ENCODE assay signal across 12 mouse cellular contexts in genomic region chr2:6378590-6379205, GRCm38 (mm10). TPM values are rescaled to one million over a fixed set of nuclear protein-coding genes. Genes with fewer than 3 reads are reported as not detected.
A peak's percentile ranks its signal among the peaks of the same experiment; 100 is the strongest.
DNase-seq lines count a peak whose midpoint lies in the region; ATAC-seq and TF ChIP-seq lines count a peak whose summit lies in the region.
"Had no signal": no experiment of that assay in that cellular context is flagged by ENCODE, and none has a peak within 500 bp of the region (broad histone marks: within the 10 kb centered on the region; RNA-seq: fewer than 3 reads in every experiment).

No protein-coding gene starts in this region.

- H3K9ac ChIP-seq in kidney, embryonic 15.5 days: no peak overlapping the region
- no peak overlapping the region for H3K9ac ChIP-seq in liver, embryonic 11.5 days (ENCODE audit: low read depth, low read length)
- no peak overlapping the region for H3K9ac ChIP-seq in stomach, embryonic 14.5 days (replicated peaks; ENCODE audit: low read depth, low read length)
- H3K9ac ChIP-seq: hindbrain, embryonic 14.5 days had no signal

- intact Hi-C loops in gastrocnemius, postnatal 36 days (cut with DNase I): no loop called here
- intact Hi-C loops in heart, postnatal 14 days (cut with DNase I): no loop called here

- no peaks in the 10 kb centered on the region for H3K9me3 ChIP-seq in kidney, embryonic 15.5 days (replicated peaks)
- no peaks in the 10 kb centered on the region for H3K9me3 ChIP-seq in liver, embryonic 11.5 days (ENCODE audit: control insufficient read depth, low read length)
- H3K9me3 ChIP-seq in stomach, embryonic 14.5 days (ENCODE audit: control insufficient read depth, low read depth, low read length): no peaks in the 10 kb centered on the region

- 0 out of 2 replicates have a peak overlapping the region, but pooled peaks have one; percentile 4 for H3K27ac ChIP-seq in kidney, embryonic 15.5 days
- H3K27ac ChIP-seq in liver, embryonic 11.5 days (ENCODE audit: low read depth, low read length): no peak overlapping the region
- H3K27ac ChIP-seq in stomach, embryonic 14.5 days (ENCODE audit: low read length): peak overlapping the region; percentile 52; the same call in 1 of the 2 replicates
- no peak overlapping the region for H3K27ac ChIP-seq in layer of hippocampus, adult 2 months
- H3K27ac ChIP-seq: hindbrain, embryonic 14.5 days had no signal

- H3K4me3 ChIP-seq in kidney, embryonic 15.5 days (replicated peaks): no peak overlapping the region
- H3K4me3 ChIP-seq in liver, embryonic 11.5 days (ENCODE audit: low read depth, low read length): no peak overlapping the region
- no peak overlapping the region for H3K4me3 ChIP-seq in stomach, embryonic 14.5 days (ENCODE audit: low read depth, low read length)
- H3K4me3 ChIP-seq in layer of hippocampus, adult 2 months: no peak overlapping the region

- 61% methylated on average over 8 of the region's 8 CpGs for WGBS in kidney, embryonic 15.5 days
- 52% methylated on average over 8 of the region's 8 CpGs for WGBS in liver, embryonic 11.5 days
- 49% methylated on average over 8 of the region's 8 CpGs for WGBS in stomach, embryonic 14.5 days

- DNase-seq in kidney, postnatal 10 days: no peak
- peak; percentile 56 for DNase-seq in adipocyte (ENCODE audit: low spot score)
- DNase-seq in liver, embryonic 11.5 days (ENCODE audit: low spot score): no peak
- DNase-seq in gastrocnemius, postnatal 36 days: no peak
- no peak for DNase-seq in heart, postnatal 14 days
- no peak for DNase-seq in layer of hippocampus, adult 2 months (ENCODE audit: low spot score in 2 of 2)
- DNase-seq: cerebellum, adult 2 months had no signal

- H3K4me2 ChIP-seq in kidney, embryonic 15.5 days: no peak overlapping the region
- peak overlapping the region; percentile 27; the same call in 1 of the 2 replicates for H3K4me2 ChIP-seq in liver, embryonic 11.5 days
- no peak overlapping the region for H3K4me2 ChIP-seq in stomach, embryonic 14.5 days (replicated peaks; ENCODE audit: low read depth, low read length)
- H3K4me2 ChIP-seq: hindbrain, embryonic 14.5 days had no signal

- no peaks in the 10 kb centered on the region for H3K27me3 ChIP-seq in kidney, embryonic 15.5 days
- H3K27me3 ChIP-seq in liver, embryonic 11.5 days (replicated peaks; ENCODE audit: control insufficient read depth, insufficient read depth, low read length): no peaks in the 10 kb centered on the region
- no peaks in the 10 kb centered on the region for H3K27me3 ChIP-seq in stomach, embryonic 14.5 days (ENCODE audit: control insufficient read depth, insufficient read depth, low read length)
- H3K27me3 ChIP-seq: Patski had no signal

- no peak for TF ChIP-seq CTCF in layer of hippocampus, adult 2 months (conservative IDR thresholded peaks at IDR 0.05)

- no peak for ATAC-seq in kidney, embryonic 15.5 days (replicated peaks; ENCODE audit: low FRiP score)
- peak; percentile 87 for ATAC-seq in liver, embryonic 11.5 days (replicated peaks; ENCODE audit: low FRiP score)
- peak; percentile 83; the same call in 1 of the 2 replicates for ATAC-seq in stomach, embryonic 14.5 days (ENCODE audit: insufficient number of reproducible peaks, insufficient read depth, low FRiP score, low read depth)
- ATAC-seq: forebrain, embryonic 16.5 days had no signal

- H3K4me1 ChIP-seq in kidney, embryonic 15.5 days: peaks cover 51% of the 10 kb centered on the region
- H3K4me1 ChIP-seq in liver, embryonic 11.5 days (replicated peaks; ENCODE audit: control insufficient read depth, insufficient read depth, low read length): peaks cover 17% of the 10 kb centered on the region
- H3K4me1 ChIP-seq in stomach, embryonic 14.5 days (ENCODE audit: control insufficient read depth, insufficient read depth, low read length): peaks cover 27% of the 10 kb centered on the region

- no peaks in the 10 kb centered on the region for H3K36me3 ChIP-seq in kidney, embryonic 15.5 days
- H3K36me3 ChIP-seq in liver, embryonic 11.5 days (ENCODE audit: control insufficient read depth, insufficient read depth, low read length): no peaks in the 10 kb centered on the region
- no peaks in the 10 kb centered on the region for H3K36me3 ChIP-seq in stomach, embryonic 14.5 days (ENCODE audit: control insufficient read depth, insufficient read depth, low read length)

RNA-seq across cellular contexts. Expression of gene Usp6nl, which starts 56.2 kb away (rescaled TPM):
- polyA plus RNA-seq in kidney, embryonic 15.5 days (2015; fragmentation: Nextera tagmentation; extraction: Ambion mirVana): 9.4 TPM in 2 replicates
- 8.5 and 10.6 TPM in 2 replicates for polyA plus RNA-seq in liver, embryonic 11.5 days (2014; fragmentation: Nextera tagmentation; extraction: Ambion mirVana)
- 12.9 and 14.4 TPM in 2 replicates for polyA plus RNA-seq in stomach, embryonic 14.5 days (2014; fragmentation: Nextera tagmentation; extraction: Ambion mirVana)
- 1 to 10 TPM; 3.5 to 3.6 TPM for total RNA-seq in gastrocnemius, postnatal 36 days (2021)
- total RNA-seq in heart, postnatal 14 days (2021): 1 to 10 TPM; 8.5 to 9.1 TPM
- total RNA-seq in layer of hippocampus, adult 2 months (2021): 10 to 100 TPM; 13.1 to 13.5 TPM

Comparison
In these comparisons a context has a peak if more than half of its experiments do, and no peak if none do; other contexts are left out.
1. H3K27ac ChIP-seq: peak in kidney, embryonic 15.5 days (single experiment) and stomach, embryonic 14.5 days (single experiment); none in liver, embryonic 11.5 days (single experiment) and layer of hippocampus, adult 2 months (single experiment).